ENCODE assay signal across 8 mouse cellular contexts in genomic region chr9:71806422-71806805, GRCm38 (mm10). TPM values are rescaled to one million over a fixed set of nuclear protein-coding genes. Genes with fewer than 3 reads are reported as not detected.
A peak's percentile ranks its signal among the peaks of the same experiment; 100 is the strongest.
DNase-seq lines count a peak whose midpoint lies in the region; ATAC-seq and TF ChIP-seq lines count a peak whose summit lies in the region.

No protein-coding gene starts in this region.

- H3K4me3 ChIP-seq in heart, embryonic 11.5 days (ENCODE audit: low read depth, low read length), result no peak overlapping the region
- H3K4me3 ChIP-seq in kidney, embryonic 14.5 days (ENCODE audit: low read length), result no peak overlapping the region
- no peak overlapping the region for H3K4me3 ChIP-seq in liver, embryonic 11.5 days (ENCODE audit: low read depth, low read length)
- H3K4me3 ChIP-seq in neural tube, embryonic 11.5 days (ENCODE audit: low read depth, low read length), result no peak overlapping the region
- no peak overlapping the region for H3K4me3 ChIP-seq in testis, adult 2 months (ENCODE audit: control insufficient read depth, low read depth, low read length)

- peaks cover 13% of the 10 kb centered on the region for H3K4me1 ChIP-seq in heart, embryonic 11.5 days (ENCODE audit: control insufficient read depth, insufficient read depth, low read length)
- H3K4me1 ChIP-seq in kidney, embryonic 14.5 days (ENCODE audit: control insufficient read depth, insufficient read depth, low read length), result peaks cover 8% of the 10 kb centered on the region; the same call in 1 of the 2 replicates
- H3K4me1 ChIP-seq in liver, embryonic 11.5 days (replicated peaks; ENCODE audit: control insufficient read depth, insufficient read depth, low read length), result no peaks in the 10 kb centered on the region
- H3K4me1 ChIP-seq in neural tube, embryonic 11.5 days (ENCODE audit: control insufficient read depth, insufficient read depth, low read length), result no peaks in the 10 kb centered on the region
- H3K4me1 ChIP-seq in testis, adult 2 months (ENCODE audit: control insufficient read depth, insufficient read depth, low read length), result peaks cover 13% of the 10 kb centered on the region

- no peaks in the 10 kb centered on the region for H3K27me3 ChIP-seq in heart, embryonic 11.5 days (ENCODE audit: control insufficient read depth, insufficient read depth, low read length)
- no peaks in the 10 kb centered on the region for H3K27me3 ChIP-seq in kidney, embryonic 14.5 days (ENCODE audit: control insufficient read depth, insufficient read depth, low read length)
- no peaks in the 10 kb centered on the region for H3K27me3 ChIP-seq in liver, embryonic 11.5 days (replicated peaks; ENCODE audit: control insufficient read depth, insufficient read depth, low read length)
- no peaks in the 10 kb centered on the region for H3K27me3 ChIP-seq in neural tube, embryonic 11.5 days (ENCODE audit: control insufficient read depth, insufficient read depth, low read length)
- H3K27me3 ChIP-seq in testis, adult 2 months (ENCODE audit: control insufficient read depth, insufficient read depth, low read length), result no peaks in the 10 kb centered on the region

- no peak for TF ChIP-seq POLR2A in testis, adult 2 months (IDR thresholded peaks at IDR 0.05; ENCODE audit: control insufficient read depth, low read depth, low read length)

- no peak overlapping the region for H3K27ac ChIP-seq in heart, embryonic 11.5 days (ENCODE audit: low read depth, low read length)
- no peak overlapping the region for H3K27ac ChIP-seq in kidney, embryonic 14.5 days (ENCODE audit: low read depth, low read length)
- H3K27ac ChIP-seq in liver, embryonic 11.5 days (ENCODE audit: low read depth, low read length), result no peak overlapping the region
- H3K27ac ChIP-seq in neural tube, embryonic 11.5 days (ENCODE audit: low read depth, low read length), result no peak overlapping the region
- H3K27ac ChIP-seq in testis, adult 2 months (ENCODE audit: control insufficient read depth, insufficient read depth, low read depth, low read length), result no peak overlapping the region

- no peaks in the 10 kb centered on the region for H3K36me3 ChIP-seq in heart, embryonic 11.5 days (ENCODE audit: control insufficient read depth, insufficient read depth, low read length)
- H3K36me3 ChIP-seq in kidney, embryonic 14.5 days (ENCODE audit: control insufficient read depth, insufficient read depth, low read length), result no peaks in the 10 kb centered on the region
- no peaks in the 10 kb centered on the region for H3K36me3 ChIP-seq in liver, embryonic 11.5 days (ENCODE audit: control insufficient read depth, insufficient read depth, low read length)
- H3K36me3 ChIP-seq in neural tube, embryonic 11.5 days (ENCODE audit: control insufficient read depth, insufficient read depth, low read length), result no peaks in the 10 kb centered on the region
- no peaks in the 10 kb centered on the region for H3K36me3 ChIP-seq in testis, adult 2 months (ENCODE audit: control insufficient read depth, insufficient read depth, low read length)

- peak; percentile 41; the same call in 1 of the 2 replicates for TF ChIP-seq CTCF in testis, adult 2 months (IDR thresholded peaks at IDR 0.05; ENCODE audit: control insufficient read depth, insufficient read depth, insufficient replicate concordance, low read depth, low read length)

- ATAC-seq in heart, embryonic 11.5 days (replicated peaks; ENCODE audit: insufficient number of reproducible peaks, low FRiP score, low TSS enrichment), result no peak; the same call in 1 of the 2 replicates
- ATAC-seq in granulocyte monocyte progenitor cell, adult 5-6 weeks (replicated peaks; ENCODE audit: poor library complexity, severe bottlenecking), result peak; percentile 74
- peak; percentile 70 for ATAC-seq in kidney, embryonic 14.5 days (ENCODE audit: low FRiP score, low TSS enrichment)
- ATAC-seq in liver, embryonic 11.5 days (replicated peaks; ENCODE audit: low FRiP score), result peak; percentile 53; the same call in 1 of the 2 replicates
- no peak for ATAC-seq in neural tube, embryonic 11.5 days (ENCODE audit: insufficient read depth, low FRiP score, low TSS enrichment)

- no peak overlapping the region for H3K9ac ChIP-seq in heart, embryonic 11.5 days (ENCODE audit: low read depth, low read length)
- no peak overlapping the region for H3K9ac ChIP-seq in kidney, embryonic 14.5 days (ENCODE audit: low read depth, low read length)
- no peak overlapping the region for H3K9ac ChIP-seq in liver, embryonic 11.5 days (ENCODE audit: low read depth, low read length)
- no peak overlapping the region for H3K9ac ChIP-seq in neural tube, embryonic 11.5 days (ENCODE audit: low read length)

- 9% methylated on average over 2 of the region's 2 CpGs for WGBS in heart, embryonic 11.5 days (ENCODE audit: insufficient replicate concordance)
- WGBS in kidney, embryonic 14.5 days, result 3% methylated on average over 2 of the region's 2 CpGs
- 2% methylated on average over 2 of the region's 2 CpGs for WGBS in liver, embryonic 11.5 days
- 8% methylated on average over 2 of the region's 2 CpGs for WGBS in neural tube, embryonic 11.5 days

- H3K9me3 ChIP-seq in heart, embryonic 11.5 days (replicated peaks; ENCODE audit: control insufficient read depth, low read length), result no peaks in the 10 kb centered on the region
- no peaks in the 10 kb centered on the region for H3K9me3 ChIP-seq in kidney, embryonic 14.5 days (ENCODE audit: control insufficient read depth, low read length)
- no peaks in the 10 kb centered on the region for H3K9me3 ChIP-seq in liver, embryonic 11.5 days (ENCODE audit: control insufficient read depth, low read length)
- no peaks in the 10 kb centered on the region for H3K9me3 ChIP-seq in neural tube, embryonic 11.5 days (ENCODE audit: control insufficient read depth, low read length)

- peak; percentile 93 for DNase-seq in heart, adult 11 months
- peak; percentile 93 for DNase-seq in embryo, embryonic 10 days (ENCODE audit: low spot score)
- DNase-seq in liver, embryonic 11.5 days (ENCODE audit: low spot score), result peak; percentile 51
- peak; percentile 82 for DNase-seq in neural tube, embryonic 11.5 days (ENCODE audit: low spot score)

- no peak overlapping the region for H3K4me2 ChIP-seq in heart, embryonic 11.5 days
- no peak overlapping the region for H3K4me2 ChIP-seq in kidney, embryonic 14.5 days (replicated peaks; ENCODE audit: low read depth, low read length)
- no peak overlapping the region for H3K4me2 ChIP-seq in liver, embryonic 11.5 days
- no peak overlapping the region for H3K4me2 ChIP-seq in neural tube, embryonic 11.5 days (ENCODE audit: low read depth)

RNA-seq across cellular contexts. Expression of gene Cgnl1, which starts 35.0 kb away (rescaled TPM):
- polyA plus RNA-seq in heart, embryonic 11.5 days (2014; fragmentation: Nextera tagmentation; extraction: Ambion mirVana), result 37.0 and 48.8 TPM in 2 replicates
- total RNA-seq in granulocyte monocyte progenitor cell, adult 5-6 weeks (2014; fragmentation: Nextera tagmentation), result 0.09 TPM in 1 of 2 replicates, not detected in the other
- 2.4 TPM in 1 of 2 replicates, not detected in the other for total RNA-seq in granulocyte monocyte progenitor cell, adult 5-6 weeks (2017)
- 19.3 and 24.2 TPM in 2 replicates for polyA plus RNA-seq in kidney, embryonic 14.5 days (2014; fragmentation: Nextera tagmentation; extraction: Ambion mirVana)
- 4.5 and 5.9 TPM in 2 replicates for polyA plus RNA-seq in liver, embryonic 11.5 days (2014; fragmentation: Nextera tagmentation; extraction: Ambion mirVana)
- polyA plus RNA-seq in neural tube, embryonic 11.5 days (2014; fragmentation: Nextera tagmentation; extraction: Ambion mirVana), result 6.6 and 7.5 TPM in 2 replicates
- 36.5 and 48.8 TPM in 2 replicates for polyA plus RNA-seq in testis, adult 2 months (2012; rRNA removed)

Comparison
In these comparisons a context has a peak if more than half of its experiments do, and no peak if none do; other contexts are left out.
1. ATAC-seq: peak in granulocyte monocyte progenitor cell, adult 5-6 weeks (single experiment), kidney, embryonic 14.5 days (single experiment) and liver, embryonic 11.5 days (single experiment); none in heart, embryonic 11.5 days (single experiment) and neural tube, embryonic 11.5 days (single experiment).
2. Peak in every context shown above with its lines, with median percentiles within 50 percentile points of each other: DNase-seq.